Mouse (Mus musculus) ES-E14 (cell line): Measurements from ENCODE around the gene Sdc1. TPM values are rescaled to one million over a fixed set of nuclear protein-coding genes. Genes with fewer than 3 reads are reported as not detected.

Experiments
- DNase-seq: peaks from one replicate; pipeline ENCODE4 v3.0.0-alpha.2; 2013; ENCODE audit warnings: low read depth, low spot score
- H3K27ac ChIP-seq: 2 replicates; pipeline ENCODE4 v1.5.1; 2012; ENCODE audit warnings: low read depth, mild to moderate bottlenecking, low read length, moderate library complexity, mixed read lengths; ENCODE audit not compliant: poor library complexity, insufficient read depth, severe bottlenecking
- H3K36me3 ChIP-seq: 2 replicates; pipeline ENCODE4 v1.6.1; 2012; ENCODE audit warnings: mild to moderate bottlenecking, low read length, moderate library complexity, mixed read lengths; ENCODE audit not compliant: control insufficient read depth, poor library complexity, insufficient read depth, severe bottlenecking
- H3K4me1 ChIP-seq, 2 experiments: fragments of 150-350 bp in 1 of 2; sonication (generic) in 1 of 2; 2 replicates each; pipeline ENCODE4 v1.6.1; 2012; ENCODE audit warnings: low read length in 2 of 2, mild to moderate bottlenecking in 1 of 2, mixed read lengths in 1 of 2; ENCODE audit not compliant: control insufficient read depth in 2 of 2, insufficient read depth in 2 of 2, poor library complexity in 1 of 2
- H3K4me3 ChIP-seq, 2 experiments: fragments of 150-350 bp in 1 of 2; sonication (generic) in 1 of 2; 2 replicates each; pipeline ENCODE4 v1.5.1; 2012; ENCODE audit warnings: low read length in 2 of 2, low read depth in 1 of 2, mild to moderate bottlenecking in 1 of 2, mixed read lengths in 1 of 2; ENCODE audit not compliant: insufficient read depth in 1 of 2, poor library complexity in 1 of 2, severe bottlenecking in 1 of 2
- H3K9ac ChIP-seq: 2 replicates; pipeline ENCODE4 v1.6.1; 2012; ENCODE audit warnings: low read depth, mild to moderate bottlenecking, low read length, mixed read lengths; ENCODE audit not compliant: poor library complexity, insufficient read depth, severe bottlenecking
- H3K9me3 ChIP-seq: fragments of 150-350 bp; sonication (generic); 2 replicates; pipeline ENCODE4 v1.6.1; 2012; ENCODE audit warnings: low read depth, mild to moderate bottlenecking, low read length; ENCODE audit not compliant: control insufficient read depth, insufficient read depth
- CHD2 ChIP-seq: IDR thresholded peaks from 2 replicates; pipeline ENCODE4 v1.6.1; 2014; ENCODE audit warnings: mild to moderate bottlenecking, low read depth, low read length, inconsistent platforms
- HCFC1 ChIP-seq: IDR thresholded peaks from 2 replicates; pipeline ENCODE4 v1.6.1; 2012; ENCODE audit warnings: low read length, inconsistent platforms, borderline replicate concordance; ENCODE audit not compliant: insufficient read depth
- MAFK ChIP-seq: IDR thresholded peaks from 2 replicates; pipeline ENCODE4 v1.6.1; 2014; ENCODE audit warnings: mild to moderate bottlenecking, low read depth, low read length, inconsistent platforms; ENCODE audit not compliant: insufficient read depth
- ZC3H11A ChIP-seq: IDR thresholded peaks from 2 replicates; pipeline ENCODE4 v1.6.1; 2012; ENCODE audit warnings: low read depth, mild to moderate bottlenecking, inconsistent platforms, low read length, borderline replicate concordance
- ZNF384 ChIP-seq: IDR thresholded peaks from 2 replicates; pipeline ENCODE4 v1.6.1; 2012; ENCODE audit warnings: low read depth, low read length, inconsistent platforms
- in situ Hi-C, 2 experiments: fragments of 600-800 bp; cut with MboI; formaldehyde crosslinking; loops; one replicate each; pipeline ENCODE4 v1.15.1; 2025; ENCODE audit warnings: low sequenced_read_pairs in 2 of 2, inconsistent platforms in 1 of 2; ENCODE audit not compliant: unreplicated experiment in 2 of 2
- total RNA-seq: library from RNA; depleted of rRNA; stranded (reverse); fragments of 300-350 nt; gene quantifications from 2 replicates; pipeline ENCODE4 v1.2.3, GENCODE M21; 2012

The Sdc1 gene
- total RNA-seq, 1 experiment: 70.7 TPM

- no peak for DNase-seq
- Histone ChIP-seq H3K27ac (no peak overlapping the region), H3K9me3 (no peaks in the 10 kb centered on the region), H3K9ac (peak overlapping the region; percentile 92), H3K4me1 (0 out of 4 replicates have a peak, but pooled peaks cover 0 to 3% of the 10 kb centered on the region in 2 experiments), H3K4me3 (peak overlapping the region; percentile 84 to 91), H3K36me3 (no peaks in the 10 kb centered on the region)
- in situ Hi-C loops: loop anchor here in 1 of 2 experiments (25.0 kb wide), 1 partner anchor 240 kb away; no protein-coding TSS in a partner anchor
- TF ChIP-seq ZC3H11A (no peak), CHD2 (no peak), HCFC1 (0 out of 2 replicates have a peak, but pooled peaks have one; percentile 36), ZNF384 (no peak)
Measured at GRCm38 (mm10) chr12:8772451-8773143, 1.5 kb downstream of the Sdc1 start.

GRCm38 (mm10) chr12:8773336-8773735, 2.2 kb downstream of the Sdc1 start:
- no peaks in the 10 kb centered on the region for H3K36me3 ChIP-seq
- H3K27ac ChIP-seq: no peak overlapping the region
- 0 out of 4 replicates have a peak, but pooled peaks cover 0 to 3% of the 10 kb centered on the region in 2 experiments for H3K4me1 ChIP-seq
- no peak for DNase-seq
- H3K9me3 ChIP-seq: no peaks in the 10 kb centered on the region
- TF ChIP-seq ZNF384 (no peak), MAFK (peak; percentile 42; the same call in 1 of the 2 replicates)
- H3K4me3 ChIP-seq: peak overlapping the region; percentile 84 to 91
- in situ Hi-C loops: loop anchor here in 1 of 2 experiments (25.0 kb wide), 1 partner anchor 239 kb away; no protein-coding TSS in a partner anchor
- H3K9ac ChIP-seq: peak overlapping the region; percentile 8; the same call in 1 of the 2 replicates

- H3K36me3 ChIP-seq: no peaks in the 10 kb centered on the region
- H3K9ac ChIP-seq: no peak overlapping the region
- no peaks in the 10 kb centered on the region for H3K9me3 ChIP-seq
- in situ Hi-C loops: loop anchor here in 1 of 2 experiments (25.0 kb wide), 1 partner anchor 238 kb away; no protein-coding TSS in a partner anchor
- no peak overlapping the region for H3K27ac ChIP-seq
- no peak for DNase-seq
- H3K4me1 ChIP-seq: 0 out of 4 replicates have a peak, but pooled peaks cover 0 to 3% of the 10 kb centered on the region in 2 experiments
- TF ChIP-seq MAFK: no peak
- no peak for TF ChIP-seq HCFC1
- no peak for TF ChIP-seq ZC3H11A
- no peak for TF ChIP-seq CHD2
- no peak; the same call in 1 of the 2 replicates for TF ChIP-seq ZNF384
- H3K4me3 ChIP-seq: no peak overlapping the region
Measured at GRCm38 (mm10) chr12:8774183-8774582, 3.1 kb downstream of the Sdc1 start.

- no peak for DNase-seq
- Histone ChIP-seq H3K9ac (no peak overlapping the region), H3K4me3 (no peak overlapping the region), H3K36me3 (no peaks in the 10 kb centered on the region), H3K27ac (no peak overlapping the region), H3K4me1 (0 out of 4 replicates have a peak, but pooled peaks cover 0 to 3% of the 10 kb centered on the region in 2 experiments), H3K9me3 (no peaks in the 10 kb centered on the region)
- no peak for TF ChIP-seq HCFC1
- no peak for TF ChIP-seq ZNF384
- no peak for TF ChIP-seq MAFK
- no peak for TF ChIP-seq ZC3H11A
- TF ChIP-seq CHD2: no peak
- in situ Hi-C loops: no loop called here
Measured at GRCm38 (mm10) chr12:8776206-8776605, 5.1 kb downstream of the Sdc1 start.
